Mouse (Mus musculus): ENCODE measurements around the gene Kctd3. TPM values are rescaled to one million over a fixed set of nuclear protein-coding genes. Genes with fewer than 3 reads are reported as not detected.
A peak's percentile ranks its signal among the peaks of the same experiment; 100 is the strongest.

Kctd3 gene
- polyA plus RNA-seq, 1 experiment from 2014 or later = 49.8 TPM

GRCm38 (mm10) chr1:188948276-188948675 lies 59.4 kb downstream of the Kctd3 start:
- ATAC-seq (ENCODE audit: low FRiP score) = no peak
- WGBS = 58% methylated on average over 9 of the region's 9 CpGs

DNA sequence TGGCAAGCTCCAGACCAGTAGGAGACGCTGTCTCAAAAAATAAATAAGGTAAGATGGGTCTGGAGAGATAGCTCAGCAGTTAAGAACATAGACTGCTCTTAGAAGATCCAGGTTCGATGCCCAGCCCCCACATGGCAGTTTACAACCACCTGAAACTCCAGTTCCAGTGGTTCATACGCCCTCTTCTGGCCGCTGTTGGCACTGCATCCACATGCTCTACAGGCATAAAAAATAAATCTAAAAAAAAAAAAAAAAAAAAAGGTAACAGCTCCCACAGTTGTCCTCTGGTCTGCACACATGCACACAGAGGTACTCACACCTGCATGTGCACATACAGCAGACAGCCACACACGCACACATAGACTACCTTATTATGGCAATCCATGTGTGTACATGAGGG lies 59.8 kb downstream of the Kctd3 start:
- no peak for ATAC-seq (ENCODE audit: low FRiP score)
- WGBS = 71% methylated on average over 5 of the region's 5 CpGs
- no peak overlapping the region for H3K4me3 ChIP-seq (replicated peaks)
- no peaks in the 10 kb centered on the region for H3K27me3 ChIP-seq (replicated peaks)
- no peaks in the 10 kb centered on the region for H3K36me3 ChIP-seq
- no peaks in the 10 kb centered on the region for H3K9me3 ChIP-seq (replicated peaks)
- no peaks in the 10 kb centered on the region for H3K4me1 ChIP-seq
- H3K27ac ChIP-seq (replicated peaks) = no peak overlapping the region
- H3K4me2 ChIP-seq = no peak overlapping the region
- H3K9ac ChIP-seq (replicated peaks) = no peak overlapping the region

More at GRCm38 (mm10) chr1:188948276-188948675, 59.4 kb downstream of the Kctd3 start:
- Histone ChIP-seq H3K36me3 (no peaks in the 10 kb centered on the region), H3K4me2 (no peak overlapping the region), H3K9ac (replicated peaks) (no peak overlapping the region), H3K4me3 (replicated peaks) (no peak overlapping the region), H3K4me1 (no peaks in the 10 kb centered on the region), H3K9me3 (replicated peaks) (no peaks in the 10 kb centered on the region), H3K27me3 (replicated peaks) (no peaks in the 10 kb centered on the region), H3K27ac (replicated peaks) (no peak overlapping the region)

- no peaks in the 10 kb centered on the region for H3K4me1 ChIP-seq
- 83% methylated on average over 11 of the region's 11 CpGs for WGBS
- no peaks in the 10 kb centered on the region for H3K36me3 ChIP-seq
- no peaks in the 10 kb centered on the region for H3K27me3 ChIP-seq (replicated peaks)
- H3K9me3 ChIP-seq (replicated peaks) = no peaks in the 10 kb centered on the region
- ATAC-seq (ENCODE audit: low FRiP score) = no peak
- no peak overlapping the region for H3K4me2 ChIP-seq
- no peak overlapping the region for H3K4me3 ChIP-seq (replicated peaks)
- no peak overlapping the region for H3K9ac ChIP-seq (replicated peaks)
- H3K27ac ChIP-seq (replicated peaks) = no peak overlapping the region
These were observed 60.8 kb downstream of the Kctd3 start for GRCm38 (mm10) chr1:188946849-188947248.

- no peak for ATAC-seq (ENCODE audit: low FRiP score)
- Histone ChIP-seq H3K9ac (replicated peaks) (no peak overlapping the region), H3K4me1 (no peaks in the 10 kb centered on the region), H3K9me3 (replicated peaks) (no peaks in the 10 kb centered on the region), H3K27ac (replicated peaks) (no peak overlapping the region), H3K4me2 (no peak overlapping the region), H3K4me3 (replicated peaks) (no peak overlapping the region), H3K27me3 (replicated peaks) (no peaks in the 10 kb centered on the region), H3K36me3 (no peaks in the 10 kb centered on the region)
- 40% methylated on average over 8 of the region's 8 CpGs for WGBS
These were observed 62.3 kb downstream of the Kctd3 start for GRCm38 (mm10) chr1:188945326-188945725.

- 17% methylated on average over 14 of the region's 14 CpGs for WGBS
- peak overlapping the region; percentile 44 for H3K4me2 ChIP-seq
These were observed 70.3 kb downstream of the Kctd3 start for GRCm38 (mm10) chr1:188937246-188937780.

More at GRCm38 (mm10) chr1:188937246-188937780, 70.3 kb downstream of the Kctd3 start:
- Histone ChIP-seq H3K36me3 (no peaks in the 10 kb centered on the region), H3K4me3 (replicated peaks) (no peak overlapping the region), H3K9ac (replicated peaks) (no peak overlapping the region), H3K27ac (replicated peaks) (no peak overlapping the region), H3K4me1 (peaks cover 11% of the 10 kb centered on the region), H3K9me3 (replicated peaks) (no peaks in the 10 kb centered on the region), H3K27me3 (replicated peaks) (no peaks in the 10 kb centered on the region)
- peak; percentile 41; the same call in 1 of the 2 replicates for ATAC-seq (ENCODE audit: low FRiP score)

Data from neural tube, embryonic 15.5 days (tissue).